Mouse (Mus musculus): ENCODE data around the gene Hpse2.

- TF ChIP-seq CTCF (IDR thresholded peaks at IDR 0.05; ENCODE audit: low read depth) (peak; percentile 26; the same call in 1 of the 2 replicates), EP300 (IDR thresholded peaks at IDR 0.05; ENCODE audit: low read depth) (no peak)
Observed at GRCm38 (mm10) chr19:43311125-43311524, 77.0 kb downstream of the Hpse2 start.

Measured in liver, embryonic 14.5 days (tissue).